Comparison of ENCODE assay signal across 8 mouse cellular contexts in genomic region chr10:118370443-118370842, GRCm38 (mm10). TPM values are rescaled to one million over a fixed set of nuclear protein-coding genes. Genes with fewer than 3 reads are reported as not detected.
DNase-seq lines count a peak whose midpoint lies in the region; ATAC-seq and TF ChIP-seq lines count a peak whose summit lies in the region.

No protein-coding gene starts in this region.

- peak; percentile 89 for TF ChIP-seq RAD21 in MEL (IDR thresholded peaks at IDR 0.05; ENCODE audit: low read depth, low read length)

- TF ChIP-seq POLR2A in MEL (IDR thresholded peaks at IDR 0.05; ENCODE audit: control insufficient read depth in 1 of 2, insufficient read depth in 1 of 2, low read depth in 1 of 2, low read length in 2 of 2, poor library complexity in 1 of 2), result no peak
- TF ChIP-seq POLR2A in cerebellum, adult 2 months (IDR thresholded peaks at IDR 0.05; ENCODE audit: borderline replicate concordance, insufficient read depth, low read length), result no peak

- ATAC-seq in lung, embryonic 16.5 days (ENCODE audit: low read depth), result peak; percentile 91

- no peaks in the 10 kb centered on the region for H3K36me3 ChIP-seq in MEL (ENCODE audit: control insufficient read depth in 1 of 2, insufficient read depth in 2 of 2, low read length in 2 of 2)
- H3K36me3 ChIP-seq in hindbrain, embryonic 10.5 days, result no peaks in the 10 kb centered on the region
- no peaks in the 10 kb centered on the region for H3K36me3 ChIP-seq in lung, embryonic 16.5 days (ENCODE audit: control insufficient read depth, insufficient read depth, low read length)

- H3K4me3 ChIP-seq in MEL (ENCODE audit: control insufficient read depth in 1 of 2, insufficient read depth in 1 of 2, low read depth in 2 of 2, low read length in 2 of 2), result no peak overlapping the region
- no peak overlapping the region for H3K4me3 ChIP-seq in cerebellum, adult 2 months (replicated peaks; ENCODE audit: insufficient read depth, low read depth, low read length)
- 0 out of 2 replicates have a peak overlapping the region, but pooled peaks have one; percentile 13 for H3K4me3 ChIP-seq in hindbrain, embryonic 10.5 days
- H3K4me3 ChIP-seq in lung, embryonic 16.5 days (ENCODE audit: low read length), result no peak overlapping the region

- no peaks in the 10 kb centered on the region for H3K9me3 ChIP-seq in MEL (replicated peaks; ENCODE audit: insufficient read depth, low read length)
- no peaks in the 10 kb centered on the region for H3K9me3 ChIP-seq in hindbrain, embryonic 10.5 days
- no peaks in the 10 kb centered on the region for H3K9me3 ChIP-seq in lung, embryonic 16.5 days (ENCODE audit: control insufficient read depth, low read length)

- WGBS in cerebellum, adult 2 months, result 2% methylated on average over 10 of the region's 10 CpGs
- whole genome bisulfite sequencing in hindbrain, embryonic 10.5 days, result 15% methylated on average over 10 of the region's 10 CpGs
- 3% methylated on average over 10 of the region's 10 CpGs for WGBS in lung, embryonic 16.5 days

- TF ChIP-seq CTCF in MEL (IDR thresholded peaks at IDR 0.05 in 2 of 3, conservative IDR thresholded peaks at IDR 0.05 in 1 of 3; ENCODE audit: control insufficient read depth in 1 of 3, insufficient read depth in 1 of 3, low read depth in 2 of 3, low read length in 3 of 3, poor library complexity in 1 of 3, severe bottlenecking in 1 of 3), result peak; percentile 85 to 95 (median 95)
- peak; percentile 91 for TF ChIP-seq CTCF in cerebellum, adult 2 months (IDR thresholded peaks at IDR 0.05; ENCODE audit: borderline replicate concordance, insufficient read depth, low read depth, low read length)

- H3K9ac ChIP-seq in MEL (ENCODE audit: control insufficient read depth, low read depth, low read length, poor library complexity, severe bottlenecking), result no peak overlapping the region
- no peak overlapping the region for H3K9ac ChIP-seq in lung, embryonic 16.5 days (ENCODE audit: low read length)

- no peaks in the 10 kb centered on the region for H3K79me2 ChIP-seq in MEL (ENCODE audit: control insufficient read depth, insufficient read depth, low read length, poor library complexity)

- H3K27ac ChIP-seq in MEL (ENCODE audit: control insufficient read depth, low read depth, low read length), result no peak overlapping the region
- no peak overlapping the region for H3K27ac ChIP-seq in cerebellum, adult 2 months (ENCODE audit: insufficient read depth, low read length)
- 0 out of 2 replicates have a peak overlapping the region, but pooled peaks have one; percentile 29 for H3K27ac ChIP-seq in hindbrain, embryonic 10.5 days
- no peak overlapping the region for H3K27ac ChIP-seq in lung, embryonic 16.5 days (ENCODE audit: low read length)

- H3K4me1 ChIP-seq in MEL (ENCODE audit: control insufficient read depth in 1 of 2, insufficient read depth in 2 of 2, low read length in 2 of 2), result no peaks in the 10 kb centered on the region
- no peaks in the 10 kb centered on the region for H3K4me1 ChIP-seq in cerebellum, adult 2 months (ENCODE audit: control insufficient read depth, insufficient read depth, low read length)
- no peaks in the 10 kb centered on the region for H3K4me1 ChIP-seq in hindbrain, embryonic 10.5 days (replicated peaks)
- H3K4me1 ChIP-seq in lung, embryonic 16.5 days (replicated peaks; ENCODE audit: control insufficient read depth, insufficient read depth, low read length), result no peaks in the 10 kb centered on the region

- H3K27me3 ChIP-seq in MEL (ENCODE audit: control insufficient read depth in 1 of 2, insufficient read depth in 2 of 2, low read length in 2 of 2), result no peaks in the 10 kb centered on the region
- H3K27me3 ChIP-seq in cerebellum, adult 2 months (ENCODE audit: control insufficient read depth, insufficient read depth, low read length), result no peaks in the 10 kb centered on the region
- no peaks in the 10 kb centered on the region for H3K27me3 ChIP-seq in hindbrain, embryonic 10.5 days (ENCODE audit: insufficient read depth, poor library complexity, severe bottlenecking)
- no peaks in the 10 kb centered on the region for H3K27me3 ChIP-seq in lung, embryonic 16.5 days (ENCODE audit: control insufficient read depth, insufficient read depth, low read depth, low read length)

- TF ChIP-seq EP300 in MEL (IDR thresholded peaks at IDR 0.05; ENCODE audit: low read depth in 1 of 2, low read length in 2 of 2), result no peak

- H3K4me2 ChIP-seq in lung, embryonic 16.5 days (ENCODE audit: low read depth, low read length), result peak overlapping the region; percentile 44

- peak; percentile 86 for DNase-seq in MEL (ENCODE audit: low read depth, low spot score)
- DNase-seq in cerebellum, adult 2 months, result peak; percentile 67 to 68
- peak; percentile 74 to 92 for DNase-seq in frontal cortex, adult 2 months (ENCODE audit: extremely low spot score in 1 of 2, low spot score in 1 of 2)
- DNase-seq in hindbrain, embryonic 10.5 days (ENCODE audit: low spot score), result peak; percentile 85
- DNase-seq in layer of hippocampus, adult 9-10 months (ENCODE audit: low spot score), result peak; percentile 78
- peak; percentile 69 for DNase-seq in ovary, postnatal 14 days (ENCODE audit: low spot score)
- DNase-seq in thymus, postnatal 10 days (ENCODE audit: low spot score in 2 of 2), result peak; percentile 63 to 85

TF ChIP-seq in MEL, 35 proteins besides CTCF, POLR2A, EP300 and RAD21 (continues in another document):
- TF ChIP-seq ETS1 (IDR thresholded peaks at IDR 0.05; ENCODE audit: low read depth, low read length), result no peak
- TF ChIP-seq MYB (IDR thresholded peaks at IDR 0.05; ENCODE audit: low read depth, low read length), result no peak
- peak; percentile 32; the same call in 1 of the 2 replicates for TF ChIP-seq ZNF384 (IDR thresholded peaks at IDR 0.05; ENCODE audit: low read depth, low read length)
- 0 out of 2 replicates have a peak, but pooled peaks have one; percentile 20 for TF ChIP-seq MYC (IDR thresholded peaks at IDR 0.05; ENCODE audit: low read depth, low read length)
- TF ChIP-seq SIN3A (IDR thresholded peaks at IDR 0.05; ENCODE audit: low read length), result peak; percentile 49; the same call in 1 of the 2 replicates
- TF ChIP-seq NRF1 (IDR thresholded peaks at IDR 0.05; ENCODE audit: insufficient read depth, low read depth, low read length, poor library complexity, severe bottlenecking), result no peak
- TF ChIP-seq GABPA (IDR thresholded peaks at IDR 0.05; ENCODE audit: low read depth, low read length), result no peak
- 0 out of 2 replicates have a peak, but pooled peaks have one; percentile 20 for TF ChIP-seq MXI1 (IDR thresholded peaks at IDR 0.05; ENCODE audit: low read depth, low read length)
- TF ChIP-seq SMC3 (IDR thresholded peaks at IDR 0.05; ENCODE audit: low read depth, low read length), result peak; percentile 94
- peak; percentile 23; the same call in 1 of the 2 replicates for TF ChIP-seq NELFE (IDR thresholded peaks at IDR 0.05; ENCODE audit: low read depth, low read length)
- TF ChIP-seq TBP (IDR thresholded peaks at IDR 0.05; ENCODE audit: low read depth, low read length), result peak; percentile 68; the same call in 1 of the 2 replicates
- peak; percentile 81 for TF ChIP-seq ZC3H11A (IDR thresholded peaks at IDR 0.05; ENCODE audit: low read depth, low read length)

RNA-seq across cellular contexts. Expression of gene Gm9049, which starts 16.5 kb away (rescaled TPM):
- 0.29 and 0.31 TPM in 2 replicates for total RNA-seq in MEL (2012; rRNA removed)
- under 1 TPM in 1 of 2 experiments, not detected in 1; 0.07 TPM for polyA plus RNA-seq in MEL (2012; ENCODE audit: insufficient read depth in 1 of 2, insufficient read length in 2 of 2, low read depth in 1 of 2, low replicate concordance in 2 of 2, missing spikeins in 1 of 2)
- 0.05 and 0.07 TPM in 2 replicates for polyA plus RNA-seq in cerebellum, adult 2 months (2012; rRNA removed)
- 0.08 TPM in 1 of 2 replicates, not detected in the other for polyA plus RNA-seq in frontal cortex, adult 2 months (2012; rRNA removed)
- 0.09 TPM in 1 of 2 replicates, not detected in the other for polyA plus RNA-seq in hindbrain, embryonic 10.5 days (2016; fragmentation: Nextera tagmentation; extraction: Ambion mirVana)
- 0.06 TPM in 1 of 2 replicates, not detected in the other for polyA plus RNA-seq in lung, embryonic 16.5 days (2015; fragmentation: Nextera tagmentation; extraction: Ambion mirVana)

RNA-seq across cellular contexts. Expression of gene Gm9048, which starts 22.0 kb away (rescaled TPM):
- not detected in 2 replicates for total RNA-seq in MEL (2012; rRNA removed)
- not detected for polyA plus RNA-seq in MEL (2012; ENCODE audit: insufficient read depth in 1 of 2, insufficient read length in 2 of 2, low read depth in 1 of 2, low replicate concordance in 2 of 2, missing spikeins in 1 of 2)
- not detected in 2 replicates for polyA plus RNA-seq in cerebellum, adult 2 months (2012; rRNA removed)
- polyA plus RNA-seq in frontal cortex, adult 2 months (2012; rRNA removed), result 0.06 TPM in 1 of 2 replicates, not detected in the other
- not detected in 2 replicates for polyA plus RNA-seq in hindbrain, embryonic 10.5 days (2016; fragmentation: Nextera tagmentation; extraction: Ambion mirVana)
- not detected in 2 replicates for polyA plus RNA-seq in lung, embryonic 16.5 days (2015; fragmentation: Nextera tagmentation; extraction: Ambion mirVana)

RNA-seq across cellular contexts. Expression of gene Gm9046, which starts 27.4 kb away (rescaled TPM):
- total RNA-seq in MEL (2012; rRNA removed), result not detected in 2 replicates
- polyA plus RNA-seq in MEL (2012; ENCODE audit: insufficient read depth in 1 of 2, insufficient read length in 2 of 2, low read depth in 1 of 2, low replicate concordance in 2 of 2, missing spikeins in 1 of 2), result not detected
- not detected in 2 replicates for polyA plus RNA-seq in cerebellum, adult 2 months (2012; rRNA removed)
- not detected in 2 replicates for polyA plus RNA-seq in frontal cortex, adult 2 months (2012; rRNA removed)
- polyA plus RNA-seq in hindbrain, embryonic 10.5 days (2016; fragmentation: Nextera tagmentation; extraction: Ambion mirVana), result not detected in 2 replicates
- not detected in 2 replicates for polyA plus RNA-seq in lung, embryonic 16.5 days (2015; fragmentation: Nextera tagmentation; extraction: Ambion mirVana)

RNA-seq across cellular contexts. Expression of gene Gm9045, which starts 32.8 kb away (rescaled TPM):
- 0.29 and 0.31 TPM in 2 replicates for total RNA-seq in MEL (2012; rRNA removed)
- polyA plus RNA-seq in MEL (2012; ENCODE audit: insufficient read depth in 1 of 2, insufficient read length in 2 of 2, low read depth in 1 of 2, low replicate concordance in 2 of 2, missing spikeins in 1 of 2), result under 1 TPM in 1 of 2 experiments, not detected in 1; 0.07 TPM
- 0.05 and 0.07 TPM in 2 replicates for polyA plus RNA-seq in cerebellum, adult 2 months (2012; rRNA removed)
- polyA plus RNA-seq in frontal cortex, adult 2 months (2012; rRNA removed), result 0.08 TPM in 1 of 2 replicates, not detected in the other
- 0.09 TPM in 1 of 2 replicates, not detected in the other for polyA plus RNA-seq in hindbrain, embryonic 10.5 days (2016; fragmentation: Nextera tagmentation; extraction: Ambion mirVana)
- polyA plus RNA-seq in lung, embryonic 16.5 days (2015; fragmentation: Nextera tagmentation; extraction: Ambion mirVana), result 0.06 TPM in 1 of 2 replicates, not detected in the other

RNA-seq across cellular contexts. Expression of gene Gm9044, which starts 38.2 kb away (rescaled TPM):
- not detected in 2 replicates for total RNA-seq in MEL (2012; rRNA removed)
- not detected for polyA plus RNA-seq in MEL (2012; ENCODE audit: insufficient read depth in 1 of 2, insufficient read length in 2 of 2, low read depth in 1 of 2, low replicate concordance in 2 of 2, missing spikeins in 1 of 2)
- not detected in 2 replicates for polyA plus RNA-seq in cerebellum, adult 2 months (2012; rRNA removed)
- polyA plus RNA-seq in frontal cortex, adult 2 months (2012; rRNA removed), result not detected in 2 replicates
- polyA plus RNA-seq in hindbrain, embryonic 10.5 days (2016; fragmentation: Nextera tagmentation; extraction: Ambion mirVana), result not detected in 2 replicates
- not detected in 2 replicates for polyA plus RNA-seq in lung, embryonic 16.5 days (2015; fragmentation: Nextera tagmentation; extraction: Ambion mirVana)
